Mouse (Mus musculus) adrenal gland, postnatal 36 days (tissue): ENCODE data around the gene Tgfbr2. TPM values are rescaled to one million over a fixed set of nuclear protein-coding genes. Genes with fewer than 3 reads are reported as not detected.

Experiments
- DNase-seq, 2 experiments: peaks; one replicate each; pipeline ENCODE4 v3.0.0; 2021; ENCODE audit warnings: mixed read lengths in 1 of 2
- long read RNA-seq, 2 experiments: library from polyadenylated mRNA; stranded (forward); transcript quantifications; one replicate each; pipeline ENCODE4 v2.0.0; 2021; ENCODE audit warnings: borderline sequencing depth in 2 of 2
- total RNA-seq, 2 experiments: library from RNA; stranded (reverse); gene quantifications; 2 replicates each; pipeline ENCODE4 v1.2.3; 2021

The Tgfbr2 gene
- total RNA-seq: 10 to 100 TPM; 67.1 to 92.3 TPM
- long read RNA-seq, experiment 1, full-length matches to known transcripts: 3 of 16 reads
- long read RNA-seq, experiment 1, partial matches to known transcripts: 1 of 16 reads
- long read RNA-seq, experiment 1, other reads (novel, unspliced or antisense): 12 of 16 reads
- long read RNA-seq, experiment 2, full-length matches to known transcripts: 2 of 3 reads
- long read RNA-seq, experiment 2, partial matches to known transcripts: 0 of 3 reads
- long read RNA-seq, experiment 2, other reads (novel, unspliced or antisense): 1 of 3 reads

DNA sequence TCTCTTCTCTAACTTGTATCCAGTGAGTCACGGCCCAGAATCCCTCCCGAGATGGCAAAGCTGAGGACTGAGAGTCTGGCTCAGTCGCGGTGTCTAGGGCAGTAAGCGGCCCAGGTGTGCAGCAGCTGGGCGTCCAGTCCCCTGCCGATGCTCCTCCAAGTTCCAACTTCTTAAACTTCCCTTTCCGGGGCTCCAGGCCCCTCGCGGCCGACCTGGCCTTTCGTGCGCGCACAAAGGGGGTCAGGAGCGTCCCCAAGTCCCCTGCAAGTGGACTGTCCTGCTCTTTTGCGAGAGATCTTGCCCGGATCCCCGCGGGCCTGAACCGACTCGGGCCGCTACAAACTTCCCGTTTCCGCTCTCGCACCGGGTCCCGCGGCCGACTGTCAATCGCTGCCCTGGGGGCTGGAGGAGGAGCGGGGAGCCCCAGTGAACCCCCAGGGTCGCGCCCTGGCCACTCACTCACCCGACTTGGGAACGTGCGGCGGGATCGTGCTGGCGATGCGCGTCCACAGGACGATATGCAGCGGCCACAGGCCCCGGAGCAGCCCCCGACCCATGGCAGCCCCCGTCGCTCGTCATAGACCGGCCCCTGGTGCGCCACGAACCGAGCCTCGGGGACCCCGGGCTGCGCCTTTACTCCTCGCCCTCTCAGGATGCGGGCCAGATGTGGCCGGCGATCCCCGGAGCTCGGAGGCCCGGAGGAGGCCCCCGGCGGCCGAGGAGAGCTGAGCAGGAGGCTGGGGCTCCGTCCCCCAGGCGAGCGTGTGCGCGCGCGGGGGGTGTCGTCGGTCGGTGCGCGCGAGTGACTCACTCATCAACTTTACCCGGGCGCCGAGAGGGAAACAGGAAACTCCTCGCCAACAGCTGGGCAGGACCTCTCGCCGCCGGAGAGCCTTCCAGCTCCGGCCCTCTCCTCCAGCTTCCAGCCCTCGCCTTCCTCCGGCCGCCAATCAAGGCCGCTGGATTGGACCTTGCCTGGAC is at the start of gene Tgfbr2:
Gene Tgfbr2, minus strand, starts transcription at position 880 of the 981 bp plus-strand sequence.
- DNase-seq: peak; percentile 91 to 93

DNA sequence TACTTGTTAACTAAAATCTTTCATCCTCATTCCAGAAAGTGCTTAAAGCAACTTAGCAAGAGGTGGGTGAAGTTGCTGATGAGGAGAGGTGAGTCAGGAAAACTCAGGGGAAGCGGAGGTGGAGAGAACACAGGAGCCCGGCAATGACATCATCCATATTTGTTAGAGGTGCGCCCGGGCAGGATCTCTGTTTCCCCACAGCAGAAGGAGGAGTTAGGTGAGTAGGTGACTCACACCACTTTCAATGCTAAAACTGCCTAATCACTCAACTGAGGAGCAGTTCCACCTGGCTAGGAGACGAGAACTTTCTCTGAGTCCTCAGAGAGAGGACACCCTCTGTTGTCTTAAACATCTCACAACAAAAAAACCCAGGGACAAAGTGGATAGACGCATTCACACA is 48.2 kb upstream of the Tgfbr2 start:
- DNase-seq: no peak

DNA sequence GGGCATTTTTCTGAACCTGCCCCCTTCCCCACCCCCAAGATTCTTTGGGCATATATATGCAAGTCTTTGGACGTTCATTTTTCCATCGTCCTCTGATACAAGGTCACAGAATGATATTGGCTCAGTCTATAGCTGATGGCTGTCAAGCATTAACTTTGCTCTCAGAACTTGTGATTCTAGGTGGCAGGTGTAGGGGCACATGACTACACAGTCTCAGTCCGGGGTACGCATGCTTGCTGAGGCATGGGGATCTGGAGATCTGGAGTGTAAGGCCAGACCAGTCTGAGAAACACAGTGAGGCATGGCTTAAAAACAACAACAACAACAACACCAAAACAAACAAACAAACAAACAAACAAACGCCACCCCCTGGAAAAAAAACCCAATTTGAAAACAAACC is 47.5 kb upstream of the Tgfbr2 start:
- DNase-seq: no peak

DNA sequence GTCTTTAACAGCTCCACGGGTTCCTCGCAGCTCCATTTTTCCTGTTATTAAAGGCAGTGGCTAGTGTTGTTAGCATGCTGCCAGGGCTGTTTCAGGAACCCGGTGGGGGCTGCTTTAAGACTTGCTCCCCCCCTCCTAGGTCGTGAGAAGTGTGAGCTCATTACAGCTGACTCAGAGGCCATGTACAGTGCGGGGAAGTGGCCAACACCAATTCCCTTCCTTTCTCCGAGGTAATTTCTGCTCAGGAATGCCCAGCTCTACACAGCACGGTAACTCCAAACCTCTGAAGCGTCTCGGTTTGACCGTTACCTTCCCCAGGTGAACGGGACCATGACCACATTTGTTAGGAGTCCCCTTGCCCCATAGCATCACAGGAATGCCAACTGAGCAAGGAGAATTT is 46.8 kb upstream of the Tgfbr2 start:
- DNase-seq: no peak

DNA sequence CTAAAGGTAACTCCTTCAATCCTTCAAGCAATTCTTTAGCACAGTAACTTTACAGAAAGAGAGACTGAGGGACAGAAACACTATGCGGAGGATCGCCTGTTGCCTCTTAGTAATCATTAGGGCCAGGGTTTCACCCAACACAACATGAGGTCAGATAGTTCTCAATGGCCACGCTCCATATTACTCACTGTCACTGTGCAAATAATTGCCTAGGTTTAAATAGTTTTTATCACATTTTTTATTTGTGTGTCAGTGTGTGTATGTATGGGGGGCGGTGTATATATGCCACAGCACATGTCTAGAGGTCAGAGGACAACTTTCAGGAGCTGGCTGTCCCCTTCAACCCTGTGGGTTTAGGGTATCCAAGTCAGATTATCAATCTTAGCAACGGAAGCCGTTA is 46.4 kb upstream of the Tgfbr2 start:
- DNase-seq: no peak

DNA sequence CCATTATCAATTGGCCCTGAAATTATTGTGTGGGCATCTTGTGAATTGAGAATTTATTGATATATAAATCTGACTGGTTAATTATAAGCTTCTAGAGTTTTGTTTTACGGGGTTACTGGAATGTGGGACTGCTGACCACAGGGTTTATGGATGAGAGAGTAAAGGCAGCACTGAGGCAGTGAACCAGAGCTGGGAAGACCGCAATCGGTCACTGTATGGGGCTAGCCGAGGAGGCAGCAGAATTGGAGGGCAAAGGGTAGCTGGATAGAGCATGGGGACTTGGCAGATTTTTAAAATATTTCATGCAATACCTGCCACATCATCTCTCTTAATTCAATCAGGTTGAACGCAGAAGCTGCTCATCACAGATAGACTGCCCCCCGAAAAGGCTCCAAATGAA is 45.5 kb upstream of the Tgfbr2 start:
- DNase-seq: no peak

DNA sequence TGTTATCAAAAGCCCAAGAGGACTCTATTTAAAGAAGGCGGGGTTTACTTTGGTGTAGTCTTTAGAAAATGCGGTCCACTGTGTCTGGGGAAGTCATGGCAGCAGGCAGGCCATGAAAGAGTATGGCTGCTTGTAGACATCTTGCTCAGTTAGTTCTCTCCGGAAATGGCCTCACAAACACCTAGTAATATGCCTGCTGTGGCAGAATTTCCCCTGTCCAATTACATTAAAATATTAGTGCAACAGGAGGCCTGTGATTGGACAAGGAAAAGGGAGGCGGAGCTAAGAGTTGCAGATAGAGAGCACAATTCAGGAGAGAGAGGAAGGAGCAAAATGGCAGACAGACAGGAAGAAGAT is 45.0 kb upstream of the Tgfbr2 start:
- DNase-seq: no peak

DNA sequence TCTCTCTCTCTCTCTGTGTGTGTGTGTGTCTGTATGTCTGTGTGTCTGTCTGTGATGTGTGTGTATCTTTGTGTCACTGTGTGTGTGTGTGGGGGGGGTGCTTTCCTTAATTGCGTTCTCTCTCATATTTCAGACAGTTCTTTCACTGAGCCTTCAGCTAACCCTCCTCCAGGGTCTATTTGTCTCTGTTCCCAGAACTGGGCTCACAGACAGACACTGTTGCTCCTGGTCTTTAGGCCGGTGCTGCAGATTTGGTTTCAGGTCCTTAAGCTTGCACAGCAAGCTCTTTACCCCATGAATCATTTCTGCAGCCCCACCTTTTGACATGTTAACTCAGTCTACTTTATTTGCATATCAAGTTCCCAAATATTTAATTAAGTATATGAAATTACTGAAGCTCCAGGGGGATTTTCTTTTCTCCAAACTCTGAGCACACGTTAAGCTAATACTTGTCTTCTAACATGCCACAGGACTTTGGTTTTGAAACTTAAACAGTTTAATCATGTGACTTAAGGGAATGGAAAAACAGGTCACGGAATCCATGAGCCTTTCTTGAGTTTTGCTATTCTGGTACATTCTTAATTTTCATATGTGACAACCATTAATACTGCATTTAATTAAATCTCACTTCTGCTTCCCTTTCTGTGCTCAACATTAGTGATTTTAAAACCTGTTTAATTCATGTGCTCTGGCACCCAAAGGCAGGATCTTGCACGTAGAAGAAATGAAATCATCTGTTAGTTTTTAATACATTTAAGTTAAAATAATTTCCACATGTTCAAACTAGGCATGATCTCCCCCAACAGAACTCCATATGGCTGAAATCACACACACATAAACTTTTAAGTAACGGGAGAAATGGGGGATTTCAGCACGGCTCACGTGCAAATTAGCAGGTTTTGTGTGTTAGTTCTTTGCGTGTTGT is 44.3 kb upstream of the Tgfbr2 start:
- DNase-seq: no peak

DNA sequence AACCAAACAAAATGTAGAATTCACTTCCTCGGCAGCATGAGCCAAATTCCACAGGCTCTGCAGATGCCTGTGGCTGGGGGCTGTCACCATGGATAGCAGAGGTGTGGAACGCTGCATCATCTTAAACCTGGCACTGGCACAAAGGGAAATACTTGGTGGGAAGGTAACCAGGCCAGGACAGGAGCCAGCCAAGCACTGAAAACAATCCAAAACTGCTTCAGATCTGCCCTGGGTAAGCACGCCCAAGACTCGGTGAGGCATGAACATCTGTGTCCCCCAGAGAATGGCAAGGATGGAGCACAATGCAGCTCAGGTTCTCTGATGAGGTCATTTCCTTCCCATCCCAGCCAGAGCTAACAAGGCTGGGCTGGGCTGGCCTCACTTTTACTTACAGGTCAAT is 43.6 kb upstream of the Tgfbr2 start:
- DNase-seq: peak in 1 of 2 experiments; percentile 16

DNA sequence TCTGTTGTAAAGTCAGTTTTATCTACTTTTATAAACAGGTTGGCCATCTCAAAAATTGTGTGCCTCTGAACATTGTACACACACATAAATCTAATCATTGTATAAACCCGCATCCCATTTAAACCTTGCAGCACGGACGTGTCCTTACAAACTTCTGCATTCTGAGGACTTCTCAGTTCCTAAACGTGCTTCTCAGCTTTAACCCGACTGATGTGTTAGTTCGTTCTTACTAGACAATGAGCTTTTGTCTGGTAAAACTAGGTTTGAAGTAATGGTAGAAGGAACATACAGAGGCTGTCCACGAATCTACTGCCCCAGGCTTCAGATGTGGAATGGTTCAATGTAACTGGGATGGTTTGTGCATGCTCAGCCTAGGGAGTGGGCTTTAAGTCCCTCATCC is 41.9 kb upstream of the Tgfbr2 start:
- DNase-seq: no peak

DNA sequence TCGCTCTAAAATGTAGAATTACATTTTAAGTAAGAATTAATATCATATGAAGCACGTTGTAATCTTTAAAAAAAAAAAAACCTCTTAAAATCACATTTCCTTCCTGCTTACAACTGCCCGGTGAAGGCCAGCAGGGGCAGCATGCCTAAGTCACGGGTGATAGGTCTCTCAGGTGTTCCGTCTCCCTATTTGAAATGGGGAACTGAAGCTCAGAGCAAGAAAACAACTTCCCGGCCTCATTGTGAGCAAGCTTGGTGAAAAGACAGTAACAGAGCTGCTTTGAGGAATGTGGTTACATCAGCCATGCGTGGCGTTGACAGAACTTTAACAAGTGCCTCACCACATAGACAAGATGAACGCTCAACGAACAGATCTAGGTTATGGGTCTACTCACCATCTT is 41.5 kb upstream of the Tgfbr2 start:
- no peak for DNase-seq

DNA sequence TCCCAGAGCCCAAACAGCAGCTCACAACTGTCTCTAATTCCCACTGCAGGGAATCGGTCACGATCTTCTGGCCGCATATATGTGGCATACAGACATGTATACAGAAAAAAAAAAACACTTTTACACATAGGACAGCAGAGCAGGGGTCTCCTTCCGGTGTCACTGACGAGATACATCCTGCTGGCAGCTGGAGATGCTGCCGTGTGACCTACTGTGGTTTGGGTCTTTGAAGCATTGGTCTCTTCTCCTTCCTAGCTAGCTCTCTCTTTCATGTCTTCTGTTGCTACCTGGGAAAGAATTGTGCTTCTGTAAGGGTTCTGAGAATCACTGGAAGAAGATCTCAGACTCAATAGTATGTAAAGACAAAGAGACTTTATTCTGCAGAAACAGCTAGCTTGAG is 39.1 kb upstream of the Tgfbr2 start:
- DNase-seq: no peak

DNA sequence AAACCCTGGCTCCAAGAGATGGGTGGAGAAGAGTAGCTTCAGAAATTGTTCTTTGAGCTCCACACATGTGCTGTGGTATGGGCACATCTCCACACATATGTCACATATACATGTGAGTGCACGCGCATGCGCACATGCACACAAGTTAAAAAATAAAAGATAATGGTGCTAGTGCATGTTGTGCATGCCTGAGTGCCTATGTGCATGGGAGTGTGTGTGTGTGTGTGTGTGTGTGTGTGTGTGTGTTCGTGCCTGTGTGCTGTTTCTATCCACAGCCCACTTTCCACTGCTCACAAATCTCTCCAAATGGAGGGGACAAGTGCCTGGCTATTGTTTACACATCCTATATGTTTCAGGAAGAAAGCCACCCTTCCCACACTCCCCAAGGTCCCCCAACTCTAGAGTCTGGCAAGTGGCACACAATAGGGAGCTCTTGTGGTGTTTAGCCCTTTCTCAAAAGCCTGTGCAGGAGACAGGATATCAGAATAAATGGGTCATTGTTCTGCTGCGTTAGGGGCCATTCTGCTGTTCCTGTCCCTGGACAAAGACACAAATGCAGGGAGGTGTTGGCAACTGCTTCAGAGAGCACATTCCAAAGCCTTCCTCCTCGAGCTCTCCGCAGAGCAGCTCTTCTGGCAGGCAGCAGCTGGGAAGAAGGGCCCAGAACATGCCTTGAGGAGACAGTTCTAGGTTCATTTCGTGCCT is 37.9 kb upstream of the Tgfbr2 start:
- no peak for DNase-seq

DNA sequence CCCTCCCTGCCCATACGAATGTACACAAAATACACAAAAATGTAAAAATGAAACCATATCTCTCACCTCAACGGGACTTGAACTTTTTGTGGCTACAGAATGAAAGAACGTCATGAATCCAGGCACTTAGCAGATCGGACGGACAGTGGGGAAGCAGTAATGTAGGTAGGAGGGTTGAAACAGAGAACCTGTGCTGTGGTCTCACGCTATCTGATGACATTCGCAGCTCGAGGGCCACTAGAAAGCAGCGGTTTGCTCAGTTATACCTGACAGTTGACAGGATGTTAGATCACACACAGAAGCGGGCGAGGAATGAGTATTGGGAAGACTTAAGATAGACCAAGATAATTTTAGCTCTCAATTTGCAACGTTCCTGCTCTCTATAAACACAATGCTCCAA is 36.9 kb upstream of the Tgfbr2 start:
- DNase-seq: no peak

DNA sequence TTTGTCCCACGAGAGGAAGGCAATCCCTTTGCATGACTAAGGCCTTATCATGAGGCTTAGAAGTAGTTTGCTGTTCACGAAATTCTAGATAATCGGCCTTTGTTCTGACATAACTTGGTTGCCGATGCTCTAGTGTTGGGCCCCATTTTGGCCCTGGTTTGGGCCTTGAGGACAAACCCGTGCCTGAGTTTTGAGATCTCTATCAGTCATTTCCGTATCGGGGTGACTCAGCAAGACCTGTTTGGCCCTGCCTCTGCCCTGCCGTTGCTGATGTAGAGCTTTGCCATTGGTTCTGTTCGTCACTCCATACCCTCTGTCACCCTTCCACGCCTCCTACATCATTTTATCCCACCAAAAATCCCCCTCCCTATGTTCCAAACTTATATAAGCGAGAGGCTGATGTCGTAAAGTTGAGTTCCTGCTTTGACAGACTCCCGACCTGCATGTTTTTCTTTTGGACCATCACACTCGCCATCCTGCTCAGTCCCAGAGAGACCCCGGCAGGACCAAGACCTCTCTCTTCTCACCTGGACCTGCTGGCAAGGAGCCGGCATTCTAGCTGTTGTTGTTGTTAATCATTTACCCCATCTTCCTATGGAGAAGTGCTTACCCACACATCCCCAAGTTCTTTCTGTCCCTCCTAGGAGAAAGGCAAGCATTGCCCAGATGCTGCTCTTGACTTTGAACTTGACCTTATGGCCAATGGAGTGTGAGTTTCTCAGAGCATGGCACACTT is 33.2 kb upstream of the Tgfbr2 start:
- no peak for DNase-seq

DNA sequence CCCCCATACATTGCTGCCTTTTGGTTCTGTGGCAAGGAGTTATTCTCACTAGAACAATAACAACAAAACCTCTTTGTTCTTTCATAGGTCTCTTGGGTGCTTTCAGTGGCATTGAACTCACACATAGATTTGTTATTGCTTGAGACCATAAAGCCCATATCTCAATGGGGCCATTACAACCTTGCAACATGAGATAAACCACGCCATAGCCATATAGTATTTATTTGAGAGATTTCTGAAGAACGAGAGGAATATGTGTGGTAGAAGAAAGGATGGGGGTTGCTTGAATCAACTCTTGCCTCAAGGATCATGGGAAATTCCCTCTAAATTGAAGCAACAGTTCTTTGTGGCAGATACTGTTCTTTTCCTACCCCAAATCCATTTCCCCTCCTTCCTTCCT is 31.7 kb upstream of the Tgfbr2 start:
- DNase-seq: no peak

DNA sequence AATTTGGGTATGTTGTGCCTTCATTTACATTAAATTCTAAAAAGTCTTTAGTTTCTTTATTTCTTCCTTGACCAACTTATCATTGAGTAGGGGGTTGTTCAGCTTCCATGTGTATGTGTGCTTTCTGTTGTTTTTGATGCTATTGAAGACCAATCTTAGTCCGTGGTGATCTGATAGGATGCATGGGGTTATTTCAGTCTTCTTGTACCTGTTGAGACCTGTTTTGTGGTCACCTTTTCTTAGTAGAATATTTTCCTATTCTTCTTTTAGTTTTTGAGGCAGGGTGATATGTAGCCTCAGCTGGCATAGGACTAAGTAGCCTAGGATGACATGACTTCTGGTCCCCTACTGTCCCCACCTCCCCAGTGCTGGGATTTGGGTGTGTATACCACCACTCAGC is 28.5 kb upstream of the Tgfbr2 start:
- no peak for DNase-seq

DNA sequence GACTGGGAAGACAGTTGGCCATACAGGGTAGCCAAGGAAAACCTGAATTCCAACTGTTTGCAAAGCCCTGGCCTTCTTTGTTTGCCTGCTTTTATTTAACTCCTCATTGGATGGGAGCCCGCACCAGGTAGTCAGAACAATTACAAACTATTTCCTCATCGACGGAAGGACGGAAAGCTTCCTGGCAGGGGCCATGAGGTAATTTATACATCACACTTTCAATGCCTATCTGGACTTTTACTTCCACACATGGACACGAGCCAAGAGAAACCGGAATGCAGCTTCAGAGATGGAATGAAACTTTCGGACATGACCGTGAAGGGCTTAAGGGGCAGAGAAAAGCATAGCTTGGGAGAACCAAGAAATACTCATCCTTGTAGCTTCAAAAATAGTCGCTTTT is 24.0 kb upstream of the Tgfbr2 start:
- no peak for DNase-seq

DNA sequence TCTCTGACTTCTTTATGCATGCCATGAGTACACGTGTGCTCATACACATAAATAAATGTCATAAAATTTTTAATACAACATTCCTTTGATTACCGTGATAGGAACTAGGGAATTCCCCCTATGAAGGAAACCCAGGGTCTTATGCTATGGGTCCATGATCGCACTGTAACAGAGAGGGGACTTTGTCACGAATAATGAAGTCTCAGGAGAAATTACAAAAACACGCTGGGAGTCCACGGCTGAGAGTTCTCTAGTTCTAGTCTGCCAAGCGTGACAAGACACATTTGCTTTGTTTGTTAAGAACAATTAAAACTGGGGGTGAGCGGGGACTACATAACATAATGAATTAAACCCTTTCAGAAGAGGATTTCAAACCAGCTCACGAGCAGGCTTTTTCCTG is 23.3 kb upstream of the Tgfbr2 start:
- no peak for DNase-seq

DNA sequence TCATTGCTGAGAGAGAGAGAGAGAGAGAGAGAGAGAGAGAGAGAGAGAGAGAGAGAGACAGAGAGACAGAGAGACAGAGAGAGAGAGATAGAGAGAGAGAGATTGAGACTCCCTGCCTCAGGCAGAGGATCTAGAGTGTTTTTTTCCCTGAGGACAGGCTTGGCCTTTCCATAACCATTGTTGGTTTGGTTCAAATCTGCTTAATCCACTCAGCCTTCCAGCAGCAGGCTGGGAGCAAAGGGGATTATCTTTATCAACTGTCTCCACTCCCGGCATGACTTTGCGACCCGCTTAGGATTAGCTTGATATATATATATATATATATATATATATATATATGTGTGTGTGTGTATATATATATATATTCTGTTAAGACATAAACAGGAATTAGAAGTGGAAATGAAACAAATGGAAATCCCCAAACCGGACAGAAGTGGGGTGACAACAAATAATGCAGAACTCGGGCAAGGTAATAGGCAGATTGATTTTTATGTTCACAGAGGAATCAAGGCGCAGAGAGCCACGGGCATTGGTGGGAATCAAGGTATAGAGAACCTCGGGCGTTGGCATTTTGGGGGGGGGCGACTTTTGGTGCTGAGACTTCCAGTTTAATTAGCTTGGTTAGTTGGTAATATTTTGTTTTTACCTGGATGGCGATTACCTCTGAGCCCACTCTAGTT is 22.5 kb upstream of the Tgfbr2 start:
- DNase-seq: no peak
